Mouse (Mus musculus) hindbrain, embryonic 10.5 days (tissue): ENCODE data around the gene Sphk2. TPM values are rescaled to one million over a fixed set of nuclear protein-coding genes. Genes with fewer than 3 reads are reported as not detected.

Source experiments
- DNase-seq: peaks from one replicate; pipeline ENCODE4 v3.0.0-alpha.2; 2017; ENCODE audit warnings: low spot score
- H3K27ac ChIP-seq: fragments of 300-500 bp; sonication (generic); 2 replicates; pipeline ENCODE4 v1.5.1; 2016; ENCODE audit warnings: mild to moderate bottlenecking, moderate library complexity
- H3K27me3 ChIP-seq: fragments of 300-500 bp; sonication (generic); 2 replicates; pipeline ENCODE4 v1.6.1; 2016; ENCODE audit warnings: mild to moderate bottlenecking; ENCODE audit not compliant: poor library complexity, insufficient read depth, severe bottlenecking
- H3K36me3 ChIP-seq: fragments of 300-500 bp; sonication (generic); 2 replicates; pipeline ENCODE4 v1.6.1; 2016; ENCODE audit warnings: mild to moderate bottlenecking, moderate library complexity
- H3K4me1 ChIP-seq: fragments of 300-500 bp; sonication (generic); replicated peaks from 2 replicates; pipeline ENCODE4 v1.6.1; 2016; ENCODE audit warnings: mild to moderate bottlenecking
- H3K4me3 ChIP-seq: fragments of 300-500 bp; sonication (generic); 2 replicates; pipeline ENCODE4 v1.5.1; 2016; ENCODE audit warnings: mild to moderate bottlenecking, moderate library complexity
- H3K9me3 ChIP-seq: fragments of 300-500 bp; sonication (generic); 2 replicates; pipeline ENCODE4 v1.6.1; 2016; ENCODE audit warnings: mild to moderate bottlenecking, moderate library complexity
- WGBS: fragments of 180-500 bp; shearing (Covaris S2); methylation state at CpG from one replicate; pipeline ENCODE4 v1.1.7; 2016; 5-methylcytosine and 5-hydroxymethylcytosine counted together
- polyA plus RNA-seq: library from polyadenylated mRNA; unstranded; fragments of >200 nt; fragmentation: Nextera tagmentation; extraction: Ambion mirVana; gene quantifications from 2 replicates; pipeline ENCODE4 v1.2.1, GENCODE M21; 2016

Gene Sphk2
- polyA plus RNA-seq, 1 experiment from 2014 or later, result 33.6 TPM

GRCm38 (mm10) chr7:45741777-45742176 lies 24.0 kb upstream of the Sphk2 start:
- no peaks in the 10 kb centered on the region for H3K36me3 ChIP-seq
- H3K27ac ChIP-seq, result no peak overlapping the region
- 37% methylated on average over 11 of the region's 11 CpGs for WGBS
- no peak for DNase-seq
- H3K4me3 ChIP-seq, result peak overlapping the region; percentile 14
- H3K4me1 ChIP-seq, result peaks cover 13% of the 10 kb centered on the region; the same call in 1 of the 2 replicates
- H3K9me3 ChIP-seq, result 0 out of 2 replicates have a peak, but pooled peaks cover 3% of the 10 kb centered on the region
- peaks cover 14% of the 10 kb centered on the region for H3K27me3 ChIP-seq

GRCm38 (mm10) chr7:45741308-45741707 lies 23.5 kb upstream of the Sphk2 start:
- Histone ChIP-seq H3K27me3 (peaks cover 14% of the 10 kb centered on the region), H3K9me3 (no peaks in the 10 kb centered on the region), H3K4me1 (peaks cover 13% of the 10 kb centered on the region; the same call in 1 of the 2 replicates), H3K27ac (no peak overlapping the region), H3K36me3 (no peaks in the 10 kb centered on the region), H3K4me3 (no peak overlapping the region)
- DNase-seq, result no peak
- 82% methylated on average over 12 of the region's 12 CpGs for WGBS

GRCm38 (mm10) chr7:45739820-45740219 lies 22.0 kb upstream of the Sphk2 start:
- no peaks in the 10 kb centered on the region for H3K9me3 ChIP-seq
- 68% methylated on average over 10 of the region's 10 CpGs for WGBS
- no peak overlapping the region for H3K27ac ChIP-seq
- no peak overlapping the region for H3K4me3 ChIP-seq
- H3K4me1 ChIP-seq, result peaks cover 13% of the 10 kb centered on the region; the same call in 1 of the 2 replicates
- no peaks in the 10 kb centered on the region for H3K36me3 ChIP-seq
- DNase-seq, result no peak
- peaks cover 14% of the 10 kb centered on the region for H3K27me3 ChIP-seq

DNA sequence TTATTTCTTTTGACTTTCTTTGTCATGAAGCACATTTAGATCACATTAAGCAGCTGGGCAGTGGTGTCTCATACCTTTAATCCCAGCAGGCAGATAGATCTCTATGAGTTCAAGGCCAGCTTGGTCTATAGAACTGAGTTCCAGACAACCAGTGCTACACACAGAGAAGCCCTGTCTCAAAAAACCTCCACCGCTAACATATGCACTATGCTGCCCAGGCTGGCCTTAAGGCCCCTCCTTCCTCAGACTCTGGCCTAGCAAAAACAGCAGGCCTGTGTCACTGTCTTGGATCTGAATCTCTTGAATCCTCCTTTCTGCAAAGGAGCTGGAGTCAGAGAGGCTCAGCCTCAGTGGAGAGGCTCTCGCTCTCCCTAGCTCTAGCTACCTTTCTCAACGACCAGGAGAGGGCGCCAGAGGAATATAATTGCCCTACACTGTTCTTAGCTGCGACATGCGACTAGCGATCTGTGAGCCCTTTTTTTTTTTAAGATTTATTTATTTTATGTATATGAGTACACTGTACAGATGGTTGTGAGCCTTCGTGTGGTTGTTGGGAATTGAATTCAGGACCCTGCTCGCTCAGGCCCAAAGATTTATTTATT lies 21.5 kb upstream of the Sphk2 start:
- H3K36me3 ChIP-seq, result no peaks in the 10 kb centered on the region
- H3K27me3 ChIP-seq, result peaks cover 14% of the 10 kb centered on the region
- H3K9me3 ChIP-seq, result no peaks in the 10 kb centered on the region
- peaks cover 13% of the 10 kb centered on the region; the same call in 1 of the 2 replicates for H3K4me1 ChIP-seq
- DNase-seq, result peak; percentile 76
- 9% methylated on average over 9 of the region's 9 CpGs for WGBS
- no peak overlapping the region for H3K27ac ChIP-seq
- no peak overlapping the region for H3K4me3 ChIP-seq

GRCm38 (mm10) chr7:45733477-45733876 lies 15.7 kb upstream of the Sphk2 start:
- no peaks in the 10 kb centered on the region for H3K27me3 ChIP-seq
- H3K4me3 ChIP-seq, result no peak overlapping the region
- peaks cover 18% of the 10 kb centered on the region for H3K36me3 ChIP-seq
- no peak for DNase-seq
- 83% methylated on average over 5 of the region's 5 CpGs for WGBS
- H3K9me3 ChIP-seq, result no peaks in the 10 kb centered on the region
- H3K27ac ChIP-seq, result no peak overlapping the region
- peaks cover 28% of the 10 kb centered on the region for H3K4me1 ChIP-seq

GRCm38 (mm10) chr7:45730727-45731431 lies 13.1 kb upstream of the Sphk2 start:
- Histone ChIP-seq H3K36me3 (peaks cover 44% of the 10 kb centered on the region), H3K4me3 (no peak overlapping the region), H3K27me3 (no peaks in the 10 kb centered on the region), H3K9me3 (no peaks in the 10 kb centered on the region), H3K27ac (peak overlapping the region; percentile 60), H3K4me1 (peaks cover 28% of the 10 kb centered on the region)
- peak; percentile 75 for DNase-seq
- WGBS, result 14% methylated on average over 16 of the region's 16 CpGs

- WGBS, result 81% methylated on average over 3 of the region's 3 CpGs
- no peak overlapping the region for H3K27ac ChIP-seq
- no peak overlapping the region for H3K4me3 ChIP-seq
- no peaks in the 10 kb centered on the region for H3K9me3 ChIP-seq
- peaks cover 25% of the 10 kb centered on the region for H3K4me1 ChIP-seq
- H3K36me3 ChIP-seq, result peaks cover 76% of the 10 kb centered on the region
- no peak for DNase-seq
- no peaks in the 10 kb centered on the region for H3K27me3 ChIP-seq
Observed at GRCm38 (mm10) chr7:45727625-45728024, 9.8 kb upstream of the Sphk2 start.

GRCm38 (mm10) chr7:45726419-45726818 lies 8.6 kb upstream of the Sphk2 start:
- Histone ChIP-seq H3K36me3 (peaks cover 88% of the 10 kb centered on the region), H3K27ac (no peak overlapping the region), H3K4me1 (peaks cover 32% of the 10 kb centered on the region), H3K27me3 (no peaks in the 10 kb centered on the region), H3K9me3 (no peaks in the 10 kb centered on the region), H3K4me3 (no peak overlapping the region)
- DNase-seq, result no peak
- 89% methylated on average over 10 of the region's 10 CpGs for WGBS

DNA sequence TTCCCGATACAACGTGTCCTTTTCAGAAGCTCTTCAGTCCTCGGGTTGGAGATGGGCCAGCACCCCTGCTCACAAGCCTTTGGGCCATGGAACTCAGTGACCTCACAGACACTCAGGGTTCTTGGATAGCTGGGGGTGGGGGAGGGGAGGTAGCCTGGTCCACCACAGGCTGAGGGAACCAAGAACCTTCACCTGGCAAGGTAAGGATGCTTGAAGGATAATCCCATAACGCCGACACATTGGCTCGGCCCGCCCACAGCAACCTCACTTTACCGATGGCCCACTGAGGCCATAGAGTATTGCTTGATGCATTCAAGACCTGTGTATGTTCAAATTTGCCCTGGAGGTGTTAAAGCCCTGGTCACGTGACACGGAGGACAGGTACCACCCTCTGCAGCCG lies 7.9 kb upstream of the Sphk2 start, which contains the start of gene Spaca4:
TSS of gene Spaca4 (minus strand) at position 101 of the 400 bp plus-strand sequence.
- peaks cover 29% of the 10 kb centered on the region for H3K4me1 ChIP-seq
- WGBS, result 93% methylated on average over 11 of the region's 11 CpGs
- H3K36me3 ChIP-seq, result peaks cover 95% of the 10 kb centered on the region
- no peak for DNase-seq
- H3K27me3 ChIP-seq, result no peaks in the 10 kb centered on the region
- H3K4me3 ChIP-seq, result no peak within 1 kb of the TSS
- no peaks in the 10 kb centered on the region for H3K9me3 ChIP-seq
- H3K27ac ChIP-seq, result no peak within 1 kb of the TSS

GRCm38 (mm10) chr7:45725151-45725550 lies 7.3 kb upstream of the Sphk2 start:
- WGBS, result 95% methylated on average over 9 of the region's 9 CpGs

GRCm38 (mm10) chr7:45723781-45724180 lies 6.0 kb upstream of the Sphk2 start:
- Histone ChIP-seq H3K36me3 (peaks cover 100% of the 10 kb centered on the region), H3K27ac (no peak overlapping the region), H3K4me3 (no peak overlapping the region), H3K4me1 (peaks cover 29% of the 10 kb centered on the region), H3K9me3 (no peaks in the 10 kb centered on the region), H3K27me3 (no peaks in the 10 kb centered on the region)
- 92% methylated on average over 14 of the region's 14 CpGs for WGBS
- DNase-seq, result no peak

More at GRCm38 (mm10) chr7:45725151-45725550, 7.3 kb upstream of the Sphk2 start:
- H3K9me3 ChIP-seq, result no peaks in the 10 kb centered on the region
- no peak overlapping the region for H3K27ac ChIP-seq
- no peak for DNase-seq
- H3K27me3 ChIP-seq, result no peaks in the 10 kb centered on the region
- H3K36me3 ChIP-seq, result peaks cover 100% of the 10 kb centered on the region
- H3K4me3 ChIP-seq, result no peak overlapping the region
- peaks cover 25% of the 10 kb centered on the region for H3K4me1 ChIP-seq

DNA sequence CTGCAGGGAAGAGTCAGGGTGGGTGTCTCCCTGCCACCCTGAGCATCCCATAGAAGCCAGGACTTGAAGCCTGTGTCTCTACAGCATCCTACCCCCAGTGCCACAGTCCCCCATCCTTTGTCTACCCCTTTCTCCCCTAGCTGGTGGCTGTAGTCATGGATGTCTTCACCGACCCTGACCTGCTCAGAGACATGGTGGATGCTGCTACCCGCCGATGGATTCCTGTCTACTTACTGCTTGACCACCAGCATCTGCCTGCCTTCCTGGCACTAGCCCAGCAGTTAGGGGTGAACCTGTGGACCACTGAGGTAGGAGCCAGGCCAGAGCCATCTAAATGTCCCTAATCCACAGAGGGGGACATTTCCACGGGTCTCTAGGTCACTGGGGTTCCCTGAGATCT lies 5.5 kb upstream of the Sphk2 start:
- Histone ChIP-seq H3K4me3 (no peak overlapping the region), H3K4me1 (peaks cover 32% of the 10 kb centered on the region), H3K27ac (no peak overlapping the region), H3K36me3 (peaks cover 96% of the 10 kb centered on the region), H3K27me3 (no peaks in the 10 kb centered on the region), H3K9me3 (no peaks in the 10 kb centered on the region)
- 93% methylated on average over 4 of the region's 4 CpGs for WGBS
- DNase-seq, result no peak

DNA sequence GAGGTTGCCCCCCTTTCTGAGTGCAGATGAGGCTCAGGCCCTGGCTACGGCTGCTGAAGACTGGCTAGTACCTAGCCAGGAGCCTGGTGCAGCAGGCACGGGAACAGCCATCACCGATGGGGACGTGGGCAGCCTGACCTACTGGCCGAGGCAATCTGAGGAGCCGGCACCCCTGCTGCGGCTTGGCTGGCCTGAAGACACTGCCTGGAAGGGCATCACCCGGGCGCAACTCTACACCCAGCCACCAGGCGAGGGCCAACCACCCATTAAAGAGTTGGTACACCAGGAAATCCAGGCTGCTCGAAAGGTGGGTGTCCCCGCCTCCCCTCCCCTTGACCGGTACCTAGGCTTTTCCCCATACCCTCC lies 4.5 kb upstream of the Sphk2 start:
- Histone ChIP-seq H3K9me3 (no peaks in the 10 kb centered on the region), H3K4me1 (peaks cover 32% of the 10 kb centered on the region), H3K27me3 (no peaks in the 10 kb centered on the region), H3K27ac (0 out of 2 replicates have a peak overlapping the region, but pooled peaks have one; percentile 9), H3K4me3 (no peak overlapping the region), H3K36me3 (peaks cover 86% of the 10 kb centered on the region)
- DNase-seq, result no peak
- 88% methylated on average over 13 of the region's 13 CpGs for WGBS
